19 mouse cellular contexts compared by ENCODE assay signal in the genomic region with DNA sequence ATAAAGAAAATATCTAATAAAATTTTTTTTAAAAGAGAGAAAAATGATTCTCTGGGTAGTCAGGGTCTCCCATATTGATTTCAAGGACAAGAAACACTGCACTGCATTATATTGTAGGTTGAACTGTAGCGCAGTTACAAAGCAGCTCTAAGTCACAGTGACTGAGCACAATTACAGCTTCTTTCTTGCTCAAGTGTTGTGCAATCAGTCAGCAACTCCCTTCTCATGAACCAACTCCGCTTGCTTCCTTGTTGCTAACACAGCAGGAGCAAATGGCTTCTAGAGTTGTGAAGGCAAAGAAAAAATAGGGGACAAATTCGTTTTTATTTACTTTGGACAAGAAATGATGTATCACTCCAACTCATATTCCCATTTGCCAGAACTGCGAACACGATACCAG. TPM values are rescaled to one million over a fixed set of nuclear protein-coding genes. Genes with fewer than 3 reads are reported as not detected.
DNase-seq lines count a peak whose midpoint lies in the region; ATAC-seq lines count a peak whose summit lies in the region.
"Had no signal": no experiment of that assay in that cellular context is flagged by ENCODE, and none has a peak within 500 bp of the region (broad histone marks: within the 10 kb centered on the region; RNA-seq: fewer than 3 reads in every experiment).

No protein-coding gene starts in this region.

- H3K27ac ChIP-seq in macrophage: peak overlapping the region; percentile 32
- H3K27ac ChIP-seq in hindbrain, embryonic 12.5 days: no peak overlapping the region
- H3K27ac ChIP-seq: forebrain, embryonic 12.5 days; limb, embryonic 10.5 days; liver, embryonic 12.5 days; midbrain, embryonic 12.5 days; neural tube, embryonic 12.5 days had no signal

- no peaks in the 10 kb centered on the region for H3K4me1 ChIP-seq in hindbrain, embryonic 12.5 days
- H3K4me1 ChIP-seq: forebrain, embryonic 12.5 days; limb, embryonic 10.5 days; liver, embryonic 12.5 days; midbrain, embryonic 12.5 days; neural tube, embryonic 12.5 days had no signal

- DNase-seq in lung, postnatal 25 days (ENCODE audit: low spot score): peak; percentile 23
- no peak for DNase-seq in lung, postnatal 14 days
- peak; percentile 5 for DNase-seq in brain, adult 2 months (ENCODE audit: low read depth, low spot score)
- no peak for DNase-seq in heart, adult 18-20 months
- no peak for DNase-seq in T-cell, adult 2 months (ENCODE audit: low spot score)
- DNase-seq: adrenal gland, postnatal 36 days; cerebellum, adult 9-10 months; heart, postnatal 10 days; kidney, postnatal 25 days; thymus, postnatal 25 days had no signal

- no peaks in the 10 kb centered on the region for H3K36me3 ChIP-seq in macrophage (ENCODE audit: inconsistent target)
- no peaks in the 10 kb centered on the region for H3K36me3 ChIP-seq in hindbrain, embryonic 12.5 days
- H3K36me3 ChIP-seq: forebrain, embryonic 12.5 days; G1E; limb, embryonic 10.5 days; liver, embryonic 12.5 days; midbrain, embryonic 12.5 days; neural tube, embryonic 12.5 days had no signal

- 66% methylated on average over 5 of the region's 5 CpGs for WGBS in macrophage (ENCODE audit: missing documents)
- WGBS in hindbrain, embryonic 12.5 days: 73% methylated on average over 5 of the region's 5 CpGs

- no peaks in the 10 kb centered on the region for H3K27me3 ChIP-seq in hindbrain, embryonic 12.5 days
- H3K27me3 ChIP-seq: forebrain, embryonic 12.5 days; liver, embryonic 12.5 days; midbrain, embryonic 12.5 days; neural tube, embryonic 12.5 days had no signal

- no peak overlapping the region for H3K4me3 ChIP-seq in macrophage (ENCODE audit: inconsistent target)
- no peak overlapping the region for H3K4me3 ChIP-seq in hindbrain, embryonic 12.5 days
- H3K4me3 ChIP-seq: forebrain, embryonic 12.5 days; limb, embryonic 10.5 days; liver, embryonic 12.5 days; midbrain, embryonic 12.5 days; neural tube, embryonic 12.5 days had no signal

- no peaks in the 10 kb centered on the region for H3K79me2 ChIP-seq in macrophage (ENCODE audit: inconsistent target)

- no peaks in the 10 kb centered on the region for H3K9me3 ChIP-seq in hindbrain, embryonic 12.5 days (replicated peaks)
- H3K9me3 ChIP-seq: forebrain, embryonic 12.5 days; G1E; limb, embryonic 10.5 days; liver, embryonic 12.5 days; midbrain, embryonic 12.5 days; neural tube, embryonic 12.5 days had no signal

- no peak overlapping the region for H3K4me2 ChIP-seq in hindbrain, embryonic 12.5 days (replicated peaks)
- H3K4me2 ChIP-seq: forebrain, embryonic 12.5 days; heart, embryonic 11.5 days; liver, embryonic 12.5 days; midbrain, embryonic 12.5 days; neural tube, embryonic 12.5 days had no signal

- no peak for ATAC-seq in hindbrain, embryonic 12.5 days (ENCODE audit: low FRiP score)
- ATAC-seq: liver, embryonic 12.5 days had no signal

- no peak overlapping the region for H3K9ac ChIP-seq in hindbrain, embryonic 12.5 days
- H3K9ac ChIP-seq: forebrain, embryonic 12.5 days; liver, embryonic 12.5 days; midbrain, embryonic 12.5 days; neural tube, embryonic 12.5 days had no signal

RNA-seq across cellular contexts. Expression of a gene that starts 12.7 kb away (rescaled TPM):
- 10 to 100 TPM in 5 of 26 experiments, 1 to 10 TPM in 20, under 1 TPM in 1; 0.84 to 13.3 (median 4.3) TPM for total RNA-seq in macrophage (2018; cell fraction: chromatin; rRNA removed)
- 100 to 1,000 TPM in 2 of 26 experiments, 10 to 100 TPM in 24; 22.8 to 110 (median 54.5) TPM for total RNA-seq in macrophage (2018; cell fraction: cytosol; rRNA removed)
- total RNA-seq in macrophage (2018; cell fraction: nucleus; rRNA removed): 100 to 1,000 TPM in 2 of 26 experiments, 10 to 100 TPM in 23, 1 to 10 TPM in 1; 8.9 to 150 (median 46.0) TPM
- polyA plus RNA-seq in macrophage (2018): 69.1 to 171 TPM (median 128 TPM) in 3 replicates
- total RNA-seq in heart, adult 18-20 months (2021): 10 to 100 TPM; 67.3 to 75.5 TPM
- polyA plus RNA-seq in hindbrain, embryonic 12.5 days (2016; fragmentation: Nextera tagmentation; extraction: Ambion mirVana): 2.5 and 2.9 TPM in 2 replicates

Comparison
In these comparisons a context has a peak if more than half of its experiments do, and no peak if none do; other contexts are left out.
1. DNase-seq: peak in lung, postnatal 25 days (single experiment) and brain, adult 2 months (single experiment); none in lung, postnatal 14 days (single experiment), heart, adult 18-20 months (0 of 2) and T-cell, adult 2 months (single experiment).
2. RNA of a gene that starts 12.7 kb away (polyA plus RNA-seq): 69.1 to 171 TPM in macrophage; 2.5 to 2.9 TPM in hindbrain, embryonic 12.5 days; every median in the first group is over 10 times any median in the second.